Mouse (Mus musculus): ENCODE measurements around the gene Ttyh2. TPM values are rescaled to one million over a fixed set of nuclear protein-coding genes. Genes with fewer than 3 reads are reported as not detected.

Ttyh2 gene
- polyA plus RNA-seq, 1 experiment from 2014 or later = 20.0 TPM

- no peak overlapping the region for H3K27ac ChIP-seq
- H3K9ac ChIP-seq = no peak overlapping the region
- no peak overlapping the region for H3K4me2 ChIP-seq (replicated peaks)
- 62% methylated on average over 6 of the region's 6 CpGs for WGBS
- H3K27me3 ChIP-seq = peaks cover 9% of the 10 kb centered on the region
- H3K36me3 ChIP-seq = no peaks in the 10 kb centered on the region
- H3K9me3 ChIP-seq = no peaks in the 10 kb centered on the region
- H3K4me1 ChIP-seq = peaks cover 9% of the 10 kb centered on the region; the same call in 1 of the 2 replicates
- ATAC-seq (ENCODE audit: low FRiP score, low read depth) = no peak
- no peak overlapping the region for H3K4me3 ChIP-seq
Measured at GRCm38 (mm10) chr11:114741451-114741850, 66.2 kb downstream of the Ttyh2 start.

GRCm38 (mm10) chr11:114745134-114745533 lies 69.9 kb downstream of the Ttyh2 start:
- Histone ChIP-seq H3K27me3 (peaks cover 9% of the 10 kb centered on the region), H3K4me1 (peaks cover 5% of the 10 kb centered on the region; the same call in 1 of the 2 replicates), H3K9me3 (no peaks in the 10 kb centered on the region), H3K36me3 (no peaks in the 10 kb centered on the region), H3K4me2 (replicated peaks) (peak overlapping the region; percentile 51), H3K9ac (no peak overlapping the region), H3K4me3 (no peak overlapping the region), H3K27ac (no peak overlapping the region)
- peak; percentile 75 for ATAC-seq (ENCODE audit: low FRiP score, low read depth)
- WGBS = 2% methylated on average over 12 of the region's 12 CpGs

- no peaks in the 10 kb centered on the region for H3K36me3 ChIP-seq
- H3K27me3 ChIP-seq = peaks cover 9% of the 10 kb centered on the region
- ATAC-seq (ENCODE audit: low FRiP score, low read depth) = no peak
- no peak overlapping the region for H3K4me2 ChIP-seq (replicated peaks)
- no peak overlapping the region for H3K27ac ChIP-seq
- WGBS = 60% methylated on average over 12 of the region's 12 CpGs
- no peaks in the 10 kb centered on the region for H3K4me1 ChIP-seq
- H3K4me3 ChIP-seq = no peak overlapping the region
- H3K9me3 ChIP-seq = no peaks in the 10 kb centered on the region
- H3K9ac ChIP-seq = no peak overlapping the region
Measured at GRCm38 (mm10) chr11:114747564-114748138, 72.4 kb downstream of the Ttyh2 start.

- no peaks in the 10 kb centered on the region for H3K9me3 ChIP-seq
- peak within 1 kb of the TSS; percentile 89 for H3K4me2 ChIP-seq (replicated peaks)
- H3K27ac ChIP-seq = no peak within 1 kb of the TSS
- no peaks in the 10 kb centered on the region for H3K36me3 ChIP-seq
- ATAC-seq (ENCODE audit: low FRiP score, low read depth) = peak; percentile 76
- H3K27me3 ChIP-seq = peaks cover 62% of the 10 kb centered on the region
- H3K4me1 ChIP-seq = peaks cover 10% of the 10 kb centered on the region; the same call in 1 of the 2 replicates
- peak within 1 kb of the TSS; percentile 67 for H3K9ac ChIP-seq
- 2% methylated on average over 51 of the region's 51 CpGs for WGBS
- peak within 1 kb of the TSS; percentile 49 for H3K4me3 ChIP-seq
Measured at GRCm38 (mm10) chr11:114764820-114765818, 89.9 kb downstream of the Ttyh2 start, which contains the start of gene Kif19a. Gene Kif19a, plus strand, starts transcription at chr11:114765388.

- H3K4me2 ChIP-seq (replicated peaks) = no peak overlapping the region
- peaks cover 7% of the 10 kb centered on the region; the same call in 1 of the 2 replicates for H3K4me1 ChIP-seq
- no peak overlapping the region for H3K4me3 ChIP-seq
- no peaks in the 10 kb centered on the region for H3K9me3 ChIP-seq
- H3K9ac ChIP-seq = no peak overlapping the region
- WGBS = 60% methylated on average over 6 of the region's 6 CpGs
- no peak for ATAC-seq (ENCODE audit: low FRiP score, low read depth)
- peaks cover 28% of the 10 kb centered on the region for H3K27me3 ChIP-seq
- no peaks in the 10 kb centered on the region for H3K36me3 ChIP-seq
- no peak overlapping the region for H3K27ac ChIP-seq
Measured at GRCm38 (mm10) chr11:114769911-114770310, 94.7 kb downstream of the Ttyh2 start.

Other genes with a start within 250 kb of the Ttyh2 start
- gene Rpl38, start 6.9 kb upstream of the Ttyh2 start, polyA plus RNA-seq (2015; fragmentation: Nextera tagmentation; extraction: Ambion mirVana) = 966 and 986 TPM in 2 replicates
- gene Dnaic2, start 52.0 kb downstream of the Ttyh2 start, polyA plus RNA-seq (2015; fragmentation: Nextera tagmentation; extraction: Ambion mirVana) = 0.83 and 0.95 TPM in 2 replicates
- 0.09 and 0.23 TPM in 2 replicates for gene Kif19a, start 90.0 kb downstream of the Ttyh2 start, polyA plus RNA-seq (2015; fragmentation: Nextera tagmentation; extraction: Ambion mirVana)
- 1.7 TPM in 2 replicates for gene Btbd17, start 120.5 kb downstream of the Ttyh2 start, polyA plus RNA-seq (2015; fragmentation: Nextera tagmentation; extraction: Ambion mirVana)
- not detected in 2 replicates for gene Gpr142, start 123.5 kb downstream of the Ttyh2 start, polyA plus RNA-seq (2015; fragmentation: Nextera tagmentation; extraction: Ambion mirVana)
- gene Gprc5c, start 175.7 kb downstream of the Ttyh2 start, polyA plus RNA-seq (2015; fragmentation: Nextera tagmentation; extraction: Ambion mirVana) = 56.2 and 60.0 TPM in 2 replicates
- gene Cd300a, start 214.6 kb downstream of the Ttyh2 start, polyA plus RNA-seq (2015; fragmentation: Nextera tagmentation; extraction: Ambion mirVana) = 1.6 and 1.9 TPM in 2 replicates

Measured in limb, embryonic 13.5 days (tissue).